Mouse (Mus musculus) cerebellum, adult (tissue): ENCODE measurements around the gene Adamtsl4.
"Not testable (repeated sequence)": the region's sequence is repeated elsewhere in the genome, so short reads cannot be mapped to it uniquely, and the experiment has no call there.

Experiments used
- ATAC-seq: cut with Nextera tagmentation; 2 replicates; pipeline ENCODE4 v1.9.2; 2017; ENCODE audit warnings: mild to moderate bottlenecking, moderate library complexity, mixed read lengths; ENCODE audit not compliant: insufficient number of reproducible peaks, low FRiP score, low TSS enrichment

Gene Adamtsl4

DNA sequence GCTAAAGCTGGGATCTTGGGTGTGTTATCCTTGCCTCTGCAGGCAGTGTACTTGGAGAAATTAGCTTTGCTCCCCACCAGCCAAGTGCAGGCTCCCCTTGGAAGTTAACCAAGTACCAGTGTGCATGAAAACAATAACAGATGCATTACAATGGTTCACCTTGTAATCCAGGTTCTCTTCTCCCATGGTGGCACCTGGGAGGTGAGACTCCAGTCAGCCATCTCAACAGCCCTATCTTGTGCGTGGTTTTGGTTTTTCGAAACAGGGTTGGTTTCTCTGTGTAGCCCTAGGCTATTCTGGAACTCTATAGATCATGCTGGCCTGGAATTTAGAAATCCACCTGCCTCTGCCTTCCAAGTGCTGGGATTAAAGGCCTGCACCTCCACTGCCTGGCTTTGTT, 24.2 kb downstream of the Adamtsl4 start:
- no peak for ATAC-seq

GRCm38 (mm10) chr3:95662724-95663449, 24.8 kb downstream of the Adamtsl4 start:
- no peak for ATAC-seq

GRCm38 (mm10) chr3:95661945-95662715, 25.6 kb downstream of the Adamtsl4 start:
- ATAC-seq, result no peak

GRCm38 (mm10) chr3:95660788-95661478, 26.8 kb downstream of the Adamtsl4 start:
- ATAC-seq, result no peak

- ATAC-seq, result no peak
Observed at GRCm38 (mm10) chr3:95659948-95660347, 27.8 kb downstream of the Adamtsl4 start.

- peak; percentile 40 for ATAC-seq
Observed at GRCm38 (mm10) chr3:95658868-95659712, 28.6 kb downstream of the Adamtsl4 start.

- peak; percentile 95 for ATAC-seq
Observed at GRCm38 (mm10) chr3:95658236-95658867, 29.4 kb downstream of the Adamtsl4 start, which contains the start of gene Mcl1. Gene Mcl1 (plus strand): TSS chr3:95658788.

- ATAC-seq, result no peak
Observed at GRCm38 (mm10) chr3:95657711-95658110, 30.0 kb downstream of the Adamtsl4 start.

DNA sequence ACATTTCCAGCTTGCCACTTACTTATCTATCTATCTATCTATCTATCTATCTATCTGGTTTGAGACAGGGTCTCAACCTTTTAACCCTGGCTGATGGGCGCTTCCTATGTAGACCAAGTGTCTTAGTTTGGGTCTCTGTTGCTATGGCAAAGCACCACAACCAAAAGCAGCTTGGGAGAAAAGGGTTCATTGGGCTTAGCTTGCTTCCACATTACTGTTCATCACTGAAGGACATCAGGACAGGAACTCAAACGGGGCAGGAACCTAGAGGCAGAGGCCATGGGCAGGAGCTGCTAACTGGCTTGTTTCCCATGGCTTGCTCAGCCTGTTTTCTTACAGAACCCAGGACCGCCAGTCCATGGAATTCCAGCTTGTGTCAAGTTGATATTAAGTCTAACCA, 30.6 kb downstream of the Adamtsl4 start:
- ATAC-seq, result no peak

- no peak for ATAC-seq
Observed at GRCm38 (mm10) chr3:95655437-95655836, 32.3 kb downstream of the Adamtsl4 start.

- ATAC-seq, result not testable (repeated sequence)
Observed at GRCm38 (mm10) chr3:95654371-95654770, 33.3 kb downstream of the Adamtsl4 start.

DNA sequence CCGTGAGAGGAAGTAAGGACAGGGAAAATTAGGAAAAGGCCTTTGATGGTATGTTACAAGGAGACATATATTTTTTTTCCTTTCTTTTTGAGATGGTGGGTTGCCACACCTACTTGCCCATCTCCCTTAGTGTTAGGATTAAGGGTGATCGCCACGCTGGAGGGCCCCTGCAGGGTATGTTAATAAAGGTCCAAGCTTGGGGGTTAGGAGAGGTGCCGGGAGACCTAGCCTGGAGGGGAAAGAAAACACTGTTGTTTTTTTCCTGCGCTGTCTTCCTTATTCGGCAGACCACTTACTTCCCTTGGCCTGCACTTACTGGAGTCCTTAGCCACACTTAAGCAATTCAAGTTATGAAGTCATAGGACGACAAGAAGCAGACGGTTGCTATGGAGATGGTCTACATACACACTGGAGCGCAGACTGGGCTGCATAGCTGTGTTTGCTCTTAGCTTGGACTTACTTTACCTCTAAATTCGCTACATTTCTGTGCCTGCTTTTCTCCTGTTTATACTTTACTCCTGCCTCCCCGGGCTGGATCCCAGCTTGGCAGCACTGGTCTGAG, 34.2 kb downstream of the Adamtsl4 start:
- ATAC-seq, result no peak

GRCm38 (mm10) chr3:95652871-95653270, 34.8 kb downstream of the Adamtsl4 start:
- no peak for ATAC-seq

- no peak for ATAC-seq
Observed at GRCm38 (mm10) chr3:95652204-95652811, 35.4 kb downstream of the Adamtsl4 start.

GRCm38 (mm10) chr3:95651391-95652203, 36.1 kb downstream of the Adamtsl4 start:
- ATAC-seq, result no peak

DNA sequence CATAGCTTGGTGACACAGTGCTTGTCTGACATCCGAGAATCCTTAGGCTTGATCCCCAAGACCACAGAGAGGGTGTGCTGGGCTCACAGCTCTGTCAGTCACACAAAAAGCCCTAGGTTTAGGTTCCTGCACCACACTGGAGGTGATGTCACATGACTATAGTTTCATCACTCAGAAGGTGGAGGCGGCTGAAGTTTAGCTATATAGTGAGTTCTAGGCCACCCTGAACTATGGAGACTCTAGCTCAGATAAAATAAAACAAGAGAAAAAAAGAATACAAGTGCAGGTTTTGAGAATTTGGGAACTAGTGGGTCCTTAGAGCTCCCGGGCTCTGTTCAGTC, 36.7 kb downstream of the Adamtsl4 start:
- no peak for ATAC-seq

DNA sequence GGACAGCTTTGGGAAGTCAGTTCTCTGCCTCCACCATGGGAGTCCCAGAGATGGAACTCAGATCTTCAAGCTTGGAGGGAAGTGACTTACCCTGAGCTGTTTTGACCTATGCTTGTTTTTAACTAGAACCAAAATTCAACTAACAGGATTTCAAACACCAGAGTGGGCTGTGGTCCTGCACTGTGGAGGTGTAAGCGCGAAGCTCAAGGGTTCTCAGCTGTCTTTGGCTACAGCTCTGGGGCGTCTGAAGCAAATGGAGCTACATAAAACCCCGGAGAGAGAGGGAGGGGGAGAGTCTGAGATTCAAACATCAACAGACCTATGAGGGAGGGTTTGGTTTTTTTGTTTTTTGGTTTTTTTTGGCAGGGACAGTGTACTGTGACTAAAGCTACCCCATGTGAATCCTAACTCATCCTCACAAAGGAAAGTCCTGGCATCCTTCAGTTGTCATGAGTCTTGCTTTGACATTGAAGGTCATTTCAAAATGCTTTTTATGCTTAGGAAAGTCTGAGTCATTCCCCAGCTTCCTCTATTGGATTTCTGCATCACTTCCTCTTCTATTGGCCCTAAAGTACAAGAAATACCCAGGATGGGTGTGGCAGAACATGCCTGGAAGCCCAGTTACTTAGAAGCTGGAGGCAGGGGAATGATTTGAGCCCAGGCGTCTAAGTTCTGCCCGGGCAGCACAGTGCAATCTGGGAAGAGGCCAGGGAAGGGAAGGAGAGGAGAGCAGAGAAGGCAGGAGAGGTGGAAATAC, 37.3 kb downstream of the Adamtsl4 start:
- no peak for ATAC-seq

- ATAC-seq, result no peak
Observed at GRCm38 (mm10) chr3:95648016-95648415, 39.7 kb downstream of the Adamtsl4 start.
